Comparison of ENCODE assay signal across 8 mouse cellular contexts in the genomic region with DNA sequence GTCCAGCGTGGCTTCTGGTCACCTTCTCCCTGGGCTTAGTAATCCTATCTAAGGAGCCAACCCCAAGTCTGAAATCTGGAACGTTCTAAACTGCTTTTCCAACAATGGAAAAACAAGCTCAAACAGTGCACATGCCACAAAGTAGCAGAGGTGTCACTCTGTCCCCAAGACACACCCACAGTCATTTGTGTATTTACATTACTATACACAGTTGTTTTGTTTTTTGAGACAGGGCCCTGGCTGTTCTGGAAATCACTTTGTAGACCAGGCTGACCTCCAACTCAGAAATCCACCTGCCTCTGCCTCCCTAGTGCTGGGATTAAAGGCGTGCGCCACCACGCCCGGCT. TPM values are rescaled to one million over a fixed set of nuclear protein-coding genes. Genes with fewer than 3 reads are reported as not detected.
DNase-seq lines count a peak whose midpoint lies in the region; ATAC-seq and TF ChIP-seq lines count a peak whose summit lies in the region.

No protein-coding gene starts in this region.

- WGBS in heart, embryonic 13.5 days, result 55% methylated on average over 6 of the region's 6 CpGs
- 63% methylated on average over 6 of the region's 6 CpGs for WGBS in hindbrain, embryonic 10.5 days

- DNase-seq in heart, postnatal 4 days, result no peak
- no peak for DNase-seq in G1E (ENCODE audit: low spot score)
- DNase-seq in hindbrain, embryonic 10.5 days (ENCODE audit: low spot score), result no peak
- DNase-seq in frontal cortex, postnatal 10 days (ENCODE audit: low spot score in 2 of 2), result no peak
- DNase-seq in spleen, postnatal 4 days (ENCODE audit: low spot score in 2 of 2), result no peak
- DNase-seq in thymus, postnatal 0 days (ENCODE audit: low spot score), result no peak

- no peak for TF ChIP-seq CTCF in G1E (IDR thresholded peaks at IDR 0.05; ENCODE audit: low read depth, low read length)

- peak overlapping the region; percentile 94 for H3K4me2 ChIP-seq in heart, embryonic 13.5 days

- peaks cover 6% of the 10 kb centered on the region for H3K27me3 ChIP-seq in heart, embryonic 13.5 days (replicated peaks)
- no peaks in the 10 kb centered on the region for H3K27me3 ChIP-seq in G1E (ENCODE audit: insufficient read depth, low read length)
- no peaks in the 10 kb centered on the region; the same call in 1 of the 2 replicates for H3K27me3 ChIP-seq in hindbrain, embryonic 10.5 days (ENCODE audit: insufficient read depth, poor library complexity, severe bottlenecking)
- peaks cover 2% of the 10 kb centered on the region for H3K27me3 ChIP-seq in megakaryocyte, embryonic 14.5 days (replicated peaks)

- ATAC-seq in heart, embryonic 13.5 days (ENCODE audit: extremely low read depth, insufficient number of reproducible peaks, low FRiP score, low TSS enrichment), result no peak
- no peak for ATAC-seq in G1E (ENCODE audit: extremely low read depth, insufficient number of reproducible peaks, low FRiP score, poor library complexity, severe bottlenecking)

- H3K36me3 ChIP-seq in heart, embryonic 13.5 days, result peaks cover 8% of the 10 kb centered on the region
- peaks cover 35% of the 10 kb centered on the region for H3K36me3 ChIP-seq in G1E (replicated peaks)
- peaks cover 23% of the 10 kb centered on the region for H3K36me3 ChIP-seq in hindbrain, embryonic 10.5 days
- peaks cover 21% of the 10 kb centered on the region for H3K36me3 ChIP-seq in megakaryocyte, embryonic 14.5 days (replicated peaks; ENCODE audit: low read length)

- peak overlapping the region; percentile 97 for H3K4me3 ChIP-seq in heart, embryonic 13.5 days
- H3K4me3 ChIP-seq in G1E (ENCODE audit: low read depth, low read length), result peak overlapping the region; percentile 96
- H3K4me3 ChIP-seq in hindbrain, embryonic 10.5 days, result peak overlapping the region; percentile 100
- H3K4me3 ChIP-seq in megakaryocyte, embryonic 14.5 days (replicated peaks), result peak overlapping the region; percentile 97

- H3K4me1 ChIP-seq in heart, embryonic 13.5 days, result peaks cover 25% of the 10 kb centered on the region
- H3K4me1 ChIP-seq in G1E (ENCODE audit: insufficient read depth, low read depth, low read length), result peaks cover 29% of the 10 kb centered on the region
- H3K4me1 ChIP-seq in hindbrain, embryonic 10.5 days (replicated peaks), result peaks cover 28% of the 10 kb centered on the region
- peaks cover 58% of the 10 kb centered on the region for H3K4me1 ChIP-seq in megakaryocyte, embryonic 14.5 days

- H3K9me3 ChIP-seq in heart, embryonic 13.5 days, result no peaks in the 10 kb centered on the region
- no peaks in the 10 kb centered on the region for H3K9me3 ChIP-seq in G1E (replicated peaks)
- H3K9me3 ChIP-seq in hindbrain, embryonic 10.5 days, result no peaks in the 10 kb centered on the region
- no peaks in the 10 kb centered on the region for H3K9me3 ChIP-seq in megakaryocyte, embryonic 14.5 days

- H3K9ac ChIP-seq in heart, embryonic 13.5 days, result peak overlapping the region; percentile 99

- H3K27ac ChIP-seq in heart, embryonic 13.5 days (replicated peaks), result peak overlapping the region; percentile 74
- H3K27ac ChIP-seq in hindbrain, embryonic 10.5 days, result peak overlapping the region; percentile 97

RNA-seq across cellular contexts. Expression of gene Pelp1, which starts 0.4 kb away (rescaled TPM):
- polyA plus RNA-seq in heart, embryonic 13.5 days (2015; fragmentation: Nextera tagmentation; extraction: Ambion mirVana), result 23.3 and 23.6 TPM in 2 replicates
- 10 to 100 TPM; 25.6 to 27.9 TPM for total RNA-seq in heart, postnatal 4 days (2021)
- 36.5 and 39.9 TPM in 2 replicates for total RNA-seq in G1E (2014; fragmentation: Nextera tagmentation)
- total RNA-seq in G1E (2017), result 6.9 and 7.8 TPM in 2 replicates
- polyA plus RNA-seq in G1E (2012), result 104 and 111 TPM in 2 replicates
- polyA plus RNA-seq in hindbrain, embryonic 10.5 days (2016; fragmentation: Nextera tagmentation; extraction: Ambion mirVana), result 50.6 and 53.0 TPM in 2 replicates
- polyA plus RNA-seq in megakaryocyte, embryonic 14.5 days (2012; ENCODE audit: insufficient read depth, low replicate concordance), result 30.9 and 36.1 TPM in 2 replicates
- polyA plus RNA-seq in thymus, postnatal 0 days (2015; fragmentation: Nextera tagmentation; extraction: Ambion mirVana), result 17.0 and 18.4 TPM in 2 replicates

RNA-seq across cellular contexts. Expression of gene Arrb2, which starts 22.2 kb away (rescaled TPM):
- polyA plus RNA-seq in heart, embryonic 13.5 days (2015; fragmentation: Nextera tagmentation; extraction: Ambion mirVana), result 11.2 and 13.2 TPM in 2 replicates
- 10 to 100 TPM; 12.0 to 12.7 TPM for total RNA-seq in heart, postnatal 4 days (2021)
- 51.7 and 69.3 TPM in 2 replicates for total RNA-seq in G1E (2014; fragmentation: Nextera tagmentation)
- total RNA-seq in G1E (2017), result 97.1 and 114 TPM in 2 replicates
- 327 and 349 TPM in 2 replicates for polyA plus RNA-seq in G1E (2012)
- 31.1 and 32.7 TPM in 2 replicates for polyA plus RNA-seq in hindbrain, embryonic 10.5 days (2016; fragmentation: Nextera tagmentation; extraction: Ambion mirVana)
- polyA plus RNA-seq in megakaryocyte, embryonic 14.5 days (2012; ENCODE audit: insufficient read depth, low replicate concordance), result 1,596 and 3,155 TPM in 2 replicates
- 38.8 and 38.9 TPM in 2 replicates for polyA plus RNA-seq in thymus, postnatal 0 days (2015; fragmentation: Nextera tagmentation; extraction: Ambion mirVana)

RNA-seq across cellular contexts. Expression of gene Med11, which starts 41.4 kb away (rescaled TPM):
- polyA plus RNA-seq in heart, embryonic 13.5 days (2015; fragmentation: Nextera tagmentation; extraction: Ambion mirVana), result 25.5 and 26.2 TPM in 2 replicates
- 10 to 100 TPM; 12.3 to 13.2 TPM for total RNA-seq in heart, postnatal 4 days (2021)
- total RNA-seq in G1E (2014; fragmentation: Nextera tagmentation) (13.2 and 18.1 TPM in 2 replicates), G1E (2017) (37.0 and 42.4 TPM in 2 replicates)
- polyA plus RNA-seq in G1E (2012), result 18.5 and 22.6 TPM in 2 replicates
- polyA plus RNA-seq in hindbrain, embryonic 10.5 days (2016; fragmentation: Nextera tagmentation; extraction: Ambion mirVana), result 48.3 and 49.2 TPM in 2 replicates
- polyA plus RNA-seq in megakaryocyte, embryonic 14.5 days (2012; ENCODE audit: insufficient read depth, low replicate concordance), result 47.7 and 52.0 TPM in 2 replicates
- polyA plus RNA-seq in thymus, postnatal 0 days (2015; fragmentation: Nextera tagmentation; extraction: Ambion mirVana), result 47.5 and 47.6 TPM in 2 replicates

RNA-seq across cellular contexts. Expression of gene Zmynd15, which starts 49.0 kb away (rescaled TPM):
- 1.4 and 1.5 TPM in 2 replicates for polyA plus RNA-seq in heart, embryonic 13.5 days (2015; fragmentation: Nextera tagmentation; extraction: Ambion mirVana)
- 1 to 10 TPM in 1 of 2 experiments, under 1 TPM in 1; 0.92 to 2.0 TPM for total RNA-seq in heart, postnatal 4 days (2021)
- total RNA-seq in G1E (2014; fragmentation: Nextera tagmentation), result not detected in 2 replicates
- 0.06 and 0.66 TPM in 2 replicates for total RNA-seq in G1E (2017)
- not detected in 2 replicates for polyA plus RNA-seq in G1E (2012)
- polyA plus RNA-seq in hindbrain, embryonic 10.5 days (2016; fragmentation: Nextera tagmentation; extraction: Ambion mirVana), result 0.25 and 0.30 TPM in 2 replicates
- 2.1 and 3.6 TPM in 2 replicates for polyA plus RNA-seq in megakaryocyte, embryonic 14.5 days (2012; ENCODE audit: insufficient read depth, low replicate concordance)
- 4.8 and 5.1 TPM in 2 replicates for polyA plus RNA-seq in thymus, postnatal 0 days (2015; fragmentation: Nextera tagmentation; extraction: Ambion mirVana)

RNA-seq across cellular contexts. Expression of gene Cxcl16, which starts 49.5 kb away (rescaled TPM):
- 6.8 and 6.9 TPM in 2 replicates for polyA plus RNA-seq in heart, embryonic 13.5 days (2015; fragmentation: Nextera tagmentation; extraction: Ambion mirVana)
- 1 to 10 TPM; 6.2 to 6.5 TPM for total RNA-seq in heart, postnatal 4 days (2021)
- total RNA-seq in G1E (2014; fragmentation: Nextera tagmentation), result not detected in 2 replicates
- total RNA-seq in G1E (2017), result not detected in 2 replicates
- not detected in 2 replicates for polyA plus RNA-seq in G1E (2012)
- polyA plus RNA-seq in hindbrain, embryonic 10.5 days (2016; fragmentation: Nextera tagmentation; extraction: Ambion mirVana), result 0.31 and 0.41 TPM in 2 replicates
- polyA plus RNA-seq in megakaryocyte, embryonic 14.5 days (2012; ENCODE audit: insufficient read depth, low replicate concordance), result 1.4 and 23.1 TPM in 2 replicates
- polyA plus RNA-seq in thymus, postnatal 0 days (2015; fragmentation: Nextera tagmentation; extraction: Ambion mirVana), result 34.2 and 35.1 TPM in 2 replicates
